Mouse (Mus musculus) mesoderm, embryonic 11.5 days (tissue): ENCODE results near the gene Olfr1176.
A peak's percentile ranks its signal among the peaks of the same experiment; 100 is the strongest.

ENCODE experiments used
- DNase-seq: peaks from one replicate; pipeline ENCODE4 v3.0.0-alpha.2; 2012; ENCODE audit warnings: low read depth, low spot score

Olfr1176 gene

DNA sequence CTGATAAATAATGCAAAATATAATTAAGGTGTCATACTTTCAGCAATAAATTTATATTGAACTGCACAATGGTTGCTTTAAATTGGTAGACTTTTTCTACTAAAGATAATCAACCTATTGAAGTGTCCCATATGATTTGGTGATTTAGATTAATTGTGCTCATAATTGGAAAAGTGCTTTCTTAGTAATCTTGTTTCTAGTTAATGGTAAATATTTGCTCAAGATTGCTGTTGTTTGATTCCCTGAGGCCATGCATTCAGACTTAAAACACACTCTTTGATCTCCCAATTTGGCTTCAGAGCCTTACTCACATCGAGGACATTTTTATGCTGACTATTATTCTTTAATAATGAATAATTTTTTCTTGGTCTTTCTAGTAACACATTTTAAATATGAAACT, at the start of gene Olfr1176:
Olfr1176 (plus strand) TSS at position 301 of the 400 bp plus-strand sequence.
- DNase-seq = no peak

GRCm38 (mm10) chr2:88315035-88315434, 21.5 kb upstream of the Olfr1176 start, which contains the start of gene Olfr1174-ps:
Gene Olfr1174-ps, minus strand, starts transcription at chr2:88315135.
- no peak for DNase-seq

- DNase-seq = no peak
Measured at GRCm38 (mm10) chr2:88327115-88327514, 9.4 kb upstream of the Olfr1176 start, which contains the start of gene Olfr1175-ps. Gene Olfr1175-ps, minus strand, starts transcription at chr2:88327215.

GRCm38 (mm10) chr2:88346392-88346791, 9.9 kb downstream of the Olfr1176 start, which contains the start of gene Olfr1177-ps:
Gene Olfr1177-ps, minus strand, starts transcription at chr2:88346492.
- DNase-seq = no peak

- peak; percentile 40 for DNase-seq
Measured at GRCm38 (mm10) chr2:88356304-88356703, 19.8 kb downstream of the Olfr1176 start.

DNA sequence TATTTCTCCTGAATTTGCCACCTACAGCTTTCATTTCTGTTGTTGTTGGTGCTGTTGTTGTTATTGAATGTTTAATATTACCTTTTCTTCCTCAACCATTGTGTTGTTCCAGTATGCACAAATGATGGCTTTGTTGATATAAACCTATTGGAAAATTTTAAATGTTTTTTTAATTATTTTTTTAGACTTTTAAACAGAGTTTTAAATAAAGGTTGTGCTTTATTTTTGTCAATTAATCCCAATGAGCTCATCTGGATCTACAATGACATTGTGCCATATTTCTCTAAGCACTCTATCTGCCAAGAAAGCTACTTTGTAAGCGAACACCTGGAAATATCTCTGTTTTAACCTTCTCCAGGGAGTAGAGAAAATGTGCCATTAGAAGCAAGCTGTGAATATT, 50.2 kb downstream of the Olfr1176 start, which contains the start of gene Olfr1178:
Olfr1178 (plus strand) TSS at position 301 of the 400 bp plus-strand sequence.
- DNase-seq = no peak
